Mouse (Mus musculus) right cerebral cortex, adult 18-20 months (tissue): ENCODE measurements around the gene Prss28.

Experiments
- DNase-seq: peaks from one replicate; pipeline ENCODE4 v3.0.0; 2022; ENCODE audit warnings: mixed read lengths

Gene Prss28

GRCm38 (mm10) chr17:25345462-25345861 is 37.0 kb downstream of the Prss28 start, which contains the start of gene Tpsab1:
Gene Tpsab1 (minus strand): TSS chr17:25345562.
- DNase-seq: no peak

- DNase-seq: no peak
Observed at GRCm38 (mm10) chr17:25361291-25361690, 52.8 kb downstream of the Prss28 start.
